In the genomic region with DNA sequence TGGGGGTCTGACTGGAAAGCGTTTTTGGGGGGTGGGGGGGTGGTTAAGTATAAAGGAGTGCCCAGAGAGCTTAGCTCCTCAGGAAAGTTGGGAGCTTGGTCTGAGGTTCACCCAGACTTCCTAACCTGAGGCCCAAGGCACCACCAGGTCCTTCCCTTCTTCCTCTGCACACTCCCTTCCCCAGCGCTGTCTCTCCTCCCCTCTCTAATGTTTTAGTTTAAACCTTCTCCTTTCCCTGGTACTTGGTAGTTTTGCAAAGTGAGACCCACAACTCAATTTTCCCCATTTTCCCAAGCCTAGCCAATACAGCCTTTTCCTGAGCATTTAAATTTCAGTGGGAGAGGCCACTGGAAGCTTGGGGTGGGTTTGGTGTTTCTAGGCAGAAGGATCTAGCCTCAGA, we compare ENCODE assay signal across 11 mouse cellular contexts. TPM values are rescaled to one million over a fixed set of nuclear protein-coding genes. Genes with fewer than 3 reads are reported as not detected.
DNase-seq lines count a peak whose midpoint lies in the region; ATAC-seq lines count a peak whose summit lies in the region.
"Had no signal": no experiment of that assay in that cellular context is flagged by ENCODE, and none has a peak within 500 bp of the region (broad histone marks: within the 10 kb centered on the region; RNA-seq: fewer than 3 reads in every experiment).

No protein-coding gene starts in this region.

- peak; percentile 39 to 48 for DNase-seq in cerebellum, postnatal 25 days
- DNase-seq in cerebellum, adult 9-11 months: no peak
- DNase-seq in forebrain, embryonic 11.5 days (ENCODE audit: low spot score): peak; percentile 52
- DNase-seq in neural tube, embryonic 11.5 days (ENCODE audit: low spot score): peak; percentile 23
- DNase-seq in liver, embryonic 11.5 days (ENCODE audit: low spot score): no peak
- DNase-seq in c-Kit-positive CD71-positive TER-119-positive erythroid progenitor cells, embryonic 14.5 days (ENCODE audit: low spot score): no peak
- DNase-seq in urinary bladder, postnatal 36 days (ENCODE audit: low spot score in 2 of 2): no peak
- DNase-seq: lung, postnatal 4 days had no signal

- H3K36me3 ChIP-seq in forebrain, embryonic 11.5 days (ENCODE audit: control insufficient read depth, insufficient read depth, low read length): no peaks in the 10 kb centered on the region
- no peaks in the 10 kb centered on the region for H3K36me3 ChIP-seq in hindbrain, embryonic 16.5 days (ENCODE audit: control insufficient read depth, insufficient read depth, low read length)
- H3K36me3 ChIP-seq in neural tube, embryonic 11.5 days (ENCODE audit: control insufficient read depth, insufficient read depth, low read length): no peaks in the 10 kb centered on the region
- no peaks in the 10 kb centered on the region for H3K36me3 ChIP-seq in liver, embryonic 11.5 days (ENCODE audit: control insufficient read depth, insufficient read depth, low read length)
- H3K36me3 ChIP-seq: kidney, embryonic 15.5 days; liver, embryonic 12.5 days had no signal

- H3K4me3 ChIP-seq in forebrain, embryonic 11.5 days (ENCODE audit: low read depth, low read length): peak overlapping the region; percentile 84
- peak overlapping the region; percentile 30 for H3K4me3 ChIP-seq in hindbrain, embryonic 16.5 days (ENCODE audit: low read length)
- peak overlapping the region; percentile 62 for H3K4me3 ChIP-seq in neural tube, embryonic 11.5 days (ENCODE audit: low read depth, low read length)
- no peak overlapping the region for H3K4me3 ChIP-seq in liver, embryonic 11.5 days (ENCODE audit: low read depth, low read length)
- H3K4me3 ChIP-seq: kidney, embryonic 15.5 days; liver, embryonic 12.5 days had no signal

- WGBS in forebrain, embryonic 11.5 days: 0% methylated on average over 2 of the region's 2 CpGs
- WGBS in hindbrain, embryonic 16.5 days: 0% methylated on average over 2 of the region's 2 CpGs
- 3% methylated on average over 2 of the region's 2 CpGs for WGBS in neural tube, embryonic 11.5 days
- 3% methylated on average over 2 of the region's 2 CpGs for WGBS in liver, embryonic 11.5 days

- H3K4me2 ChIP-seq in forebrain, embryonic 11.5 days (ENCODE audit: low read depth, low read length, severe bottlenecking): peak overlapping the region; percentile 93
- H3K4me2 ChIP-seq in hindbrain, embryonic 16.5 days (ENCODE audit: low read length): peak overlapping the region; percentile 54
- peak overlapping the region; percentile 71 for H3K4me2 ChIP-seq in neural tube, embryonic 11.5 days (ENCODE audit: low read depth)
- H3K4me2 ChIP-seq in liver, embryonic 11.5 days: no peak overlapping the region
- H3K4me2 ChIP-seq: kidney, embryonic 15.5 days; liver, embryonic 12.5 days had no signal

- ATAC-seq in forebrain, embryonic 11.5 days (replicated peaks; ENCODE audit: low FRiP score): no peak
- no peak for ATAC-seq in hindbrain, embryonic 16.5 days
- no peak for ATAC-seq in neural tube, embryonic 11.5 days (ENCODE audit: insufficient read depth, low FRiP score, low TSS enrichment)
- ATAC-seq in liver, embryonic 11.5 days (replicated peaks; ENCODE audit: low FRiP score): no peak
- ATAC-seq: liver, embryonic 12.5 days had no signal

- no peaks in the 10 kb centered on the region for H3K9me3 ChIP-seq in forebrain, embryonic 11.5 days (ENCODE audit: control insufficient read depth, low read length)
- H3K9me3 ChIP-seq in hindbrain, embryonic 16.5 days (ENCODE audit: control insufficient read depth, low read length): no peaks in the 10 kb centered on the region
- no peaks in the 10 kb centered on the region for H3K9me3 ChIP-seq in neural tube, embryonic 11.5 days (ENCODE audit: control insufficient read depth, low read length)
- H3K9me3 ChIP-seq in liver, embryonic 11.5 days (ENCODE audit: control insufficient read depth, low read length): no peaks in the 10 kb centered on the region
- H3K9me3 ChIP-seq: kidney, embryonic 15.5 days; liver, embryonic 12.5 days had no signal

- H3K27me3 ChIP-seq in forebrain, embryonic 11.5 days (ENCODE audit: control insufficient read depth, insufficient read depth, low read length): peaks cover 8% of the 10 kb centered on the region; the same call in 1 of the 2 replicates
- H3K27me3 ChIP-seq in hindbrain, embryonic 16.5 days (replicated peaks; ENCODE audit: control insufficient read depth, insufficient read depth, low read length): peaks cover 22% of the 10 kb centered on the region
- H3K27me3 ChIP-seq in neural tube, embryonic 11.5 days (ENCODE audit: control insufficient read depth, insufficient read depth, low read length): peaks cover 62% of the 10 kb centered on the region
- peaks cover 99% of the 10 kb centered on the region for H3K27me3 ChIP-seq in liver, embryonic 11.5 days (replicated peaks; ENCODE audit: control insufficient read depth, insufficient read depth, low read length)

- peak overlapping the region; percentile 86 for H3K27ac ChIP-seq in forebrain, embryonic 11.5 days (ENCODE audit: low read depth, low read length)
- H3K27ac ChIP-seq in hindbrain, embryonic 16.5 days (ENCODE audit: low read depth, low read length): peak overlapping the region; percentile 36; the same call in 1 of the 2 replicates
- no peak overlapping the region for H3K27ac ChIP-seq in neural tube, embryonic 11.5 days (ENCODE audit: low read depth, low read length)
- no peak overlapping the region for H3K27ac ChIP-seq in liver, embryonic 11.5 days (ENCODE audit: low read depth, low read length)
- H3K27ac ChIP-seq: kidney, embryonic 15.5 days; liver, embryonic 12.5 days had no signal

- peak overlapping the region; percentile 98 for H3K9ac ChIP-seq in forebrain, embryonic 11.5 days (ENCODE audit: low read length)
- H3K9ac ChIP-seq in hindbrain, embryonic 16.5 days (ENCODE audit: low read depth, low read length): peak overlapping the region; percentile 51
- no peak overlapping the region; the same call in 1 of the 2 replicates for H3K9ac ChIP-seq in neural tube, embryonic 11.5 days (ENCODE audit: low read length)
- no peak overlapping the region for H3K9ac ChIP-seq in liver, embryonic 11.5 days (ENCODE audit: low read depth, low read length)
- H3K9ac ChIP-seq: kidney, embryonic 15.5 days; liver, embryonic 12.5 days had no signal

- H3K4me1 ChIP-seq in forebrain, embryonic 11.5 days (replicated peaks; ENCODE audit: control insufficient read depth, insufficient read depth, low read length): peaks cover 22% of the 10 kb centered on the region
- H3K4me1 ChIP-seq in hindbrain, embryonic 16.5 days (ENCODE audit: control insufficient read depth, insufficient read depth, low read depth, low read length): peaks cover 9% of the 10 kb centered on the region
- peaks cover 18% of the 10 kb centered on the region for H3K4me1 ChIP-seq in neural tube, embryonic 11.5 days (ENCODE audit: control insufficient read depth, insufficient read depth, low read length)
- H3K4me1 ChIP-seq in liver, embryonic 11.5 days (replicated peaks; ENCODE audit: control insufficient read depth, insufficient read depth, low read length): peaks cover 10% of the 10 kb centered on the region; the same call in 1 of the 2 replicates

RNA-seq across cellular contexts. Expression of a gene that starts 10.6 kb away (rescaled TPM):
- 97.2 and 103 TPM in 2 replicates for polyA plus RNA-seq in forebrain, embryonic 11.5 days (2014; fragmentation: Nextera tagmentation; extraction: Ambion mirVana)
- 40.7 and 43.8 TPM in 2 replicates for polyA plus RNA-seq in hindbrain, embryonic 16.5 days (2015; fragmentation: Nextera tagmentation; extraction: Ambion mirVana)
- 28.2 and 30.7 TPM in 2 replicates for polyA plus RNA-seq in neural tube, embryonic 11.5 days (2014; fragmentation: Nextera tagmentation; extraction: Ambion mirVana)
- polyA plus RNA-seq in liver, embryonic 11.5 days (2014; fragmentation: Nextera tagmentation; extraction: Ambion mirVana): 0.26 TPM in 1 of 2 replicates, not detected in the other

Comparison
In these comparisons a context has a peak if more than half of its experiments do, and no peak if none do; other contexts are left out.
1. DNase-seq: peak in cerebellum, postnatal 25 days (2 of 2), forebrain, embryonic 11.5 days (single experiment) and neural tube, embryonic 11.5 days (single experiment); none in cerebellum, adult 9-11 months (single experiment), liver, embryonic 11.5 days (single experiment), c-Kit-positive CD71-positive TER-119-positive erythroid progenitor cells, embryonic 14.5 days (single experiment) and urinary bladder, postnatal 36 days (0 of 2).
2. H3K27ac ChIP-seq: peak in forebrain, embryonic 11.5 days (single experiment) and hindbrain, embryonic 16.5 days (single experiment); none in neural tube, embryonic 11.5 days (single experiment) and liver, embryonic 11.5 days (single experiment).
3. H3K9ac ChIP-seq: peak in forebrain, embryonic 11.5 days (single experiment) and hindbrain, embryonic 16.5 days (single experiment); none in neural tube, embryonic 11.5 days (single experiment) and liver, embryonic 11.5 days (single experiment).
4. RNA of a gene that starts 10.6 kb away (polyA plus RNA-seq): 97.2 to 103 TPM in forebrain, embryonic 11.5 days, 40.7 to 43.8 TPM in hindbrain, embryonic 16.5 days and 28.2 to 30.7 TPM in neural tube, embryonic 11.5 days; 0.26 TPM in liver, embryonic 11.5 days; every median in the first group is over 10 times any median in the second.